Mouse (Mus musculus): ENCODE measurements around the gene Zyg11b. TPM values are rescaled to one million over a fixed set of nuclear protein-coding genes. Genes with fewer than 3 reads are reported as not detected.

Gene Zyg11b
- total RNA-seq (2014; fragmentation: Nextera tagmentation) (18.2 and 20.5 TPM in 2 replicates), total RNA-seq (2017) (20.6 and 21.8 TPM in 2 replicates), polyA plus RNA-seq (2012) (1.7 and 1.9 TPM in 2 replicates)

- peaks cover 24% of the 10 kb centered on the region for H3K4me1 ChIP-seq (ENCODE audit: insufficient read depth, low read depth, low read length)
- peaks cover 9% of the 10 kb centered on the region for H3K36me3 ChIP-seq (replicated peaks)
- no peaks in the 10 kb centered on the region for H3K27me3 ChIP-seq (ENCODE audit: insufficient read depth, low read length)
- TF ChIP-seq TAL1 (conservative IDR thresholded peaks at IDR 0.05; ENCODE audit: low read depth, low read length) (no peak), CTCF (IDR thresholded peaks at IDR 0.05; ENCODE audit: low read depth, low read length) (no peak), POLR2AphosphoS5 (IDR thresholded peaks at IDR 0.05; ENCODE audit: insufficient replicate concordance, low read depth, low read length) (no peak), GATA2 (IDR thresholded peaks at IDR 0.05; ENCODE audit: borderline replicate concordance, low read depth, low read length) (no peak), GATA1 (IDR thresholded peaks at IDR 0.05; ENCODE audit: borderline replicate concordance, low read length) (no peak)
- H3K4me3 ChIP-seq (ENCODE audit: low read depth, low read length) = peak within 1 kb of the TSS; percentile 89
- peak; percentile 90 for DNase-seq (ENCODE audit: low spot score)
- H3K9me3 ChIP-seq (replicated peaks) = no peaks in the 10 kb centered on the region
- peak; percentile 90 for ATAC-seq (ENCODE audit: extremely low read depth, insufficient number of reproducible peaks, low FRiP score, poor library complexity, severe bottlenecking)
These were observed at the start of gene Zyg11b for GRCm38 (mm10) chr4:108300670-108301373. Gene Zyg11b (minus strand): TSS chr4:108301096.

GRCm38 (mm10) chr4:108349836-108350547 lies 49.1 kb upstream of the Zyg11b start:
- DNase-seq (ENCODE audit: low spot score) (no peak), ATAC-seq (ENCODE audit: extremely low read depth, insufficient number of reproducible peaks, low FRiP score, poor library complexity, severe bottlenecking) (no peak)
- TF ChIP-seq CTCF (IDR thresholded peaks at IDR 0.05; ENCODE audit: low read depth, low read length) (no peak), GATA2 (IDR thresholded peaks at IDR 0.05; ENCODE audit: borderline replicate concordance, low read depth, low read length) (no peak), GATA1 (IDR thresholded peaks at IDR 0.05; ENCODE audit: borderline replicate concordance, low read length) (no peak), TAL1 (conservative IDR thresholded peaks at IDR 0.05; ENCODE audit: low read depth, low read length) (no peak), POLR2AphosphoS5 (IDR thresholded peaks at IDR 0.05; ENCODE audit: insufficient replicate concordance, low read depth, low read length) (no peak)
- H3K36me3 ChIP-seq (replicated peaks) = no peaks in the 10 kb centered on the region
- no peak overlapping the region for H3K4me3 ChIP-seq (ENCODE audit: low read depth, low read length)
- no peaks in the 10 kb centered on the region for H3K9me3 ChIP-seq (replicated peaks)
- H3K4me1 ChIP-seq (ENCODE audit: insufficient read depth, low read depth, low read length) = peaks cover 47% of the 10 kb centered on the region
- H3K27me3 ChIP-seq (ENCODE audit: insufficient read depth, low read length) = peaks cover 3% of the 10 kb centered on the region; the same call in 1 of the 2 replicates

GRCm38 (mm10) chr4:108349064-108349463 lies 48.2 kb upstream of the Zyg11b start:
- H3K36me3 ChIP-seq (replicated peaks) = no peaks in the 10 kb centered on the region
- ATAC-seq (ENCODE audit: extremely low read depth, insufficient number of reproducible peaks, low FRiP score, poor library complexity, severe bottlenecking) = no peak
- H3K27me3 ChIP-seq (ENCODE audit: insufficient read depth, low read length) = peaks cover 3% of the 10 kb centered on the region; the same call in 1 of the 2 replicates
- no peak overlapping the region for H3K4me3 ChIP-seq (ENCODE audit: low read depth, low read length)
- H3K9me3 ChIP-seq (replicated peaks) = no peaks in the 10 kb centered on the region
- no peak for DNase-seq (ENCODE audit: low spot score)
- no peak for TF ChIP-seq CTCF (IDR thresholded peaks at IDR 0.05; ENCODE audit: low read depth, low read length)
- TF ChIP-seq GATA1 (IDR thresholded peaks at IDR 0.05; ENCODE audit: borderline replicate concordance, low read length) = no peak
- no peak for TF ChIP-seq TAL1 (conservative IDR thresholded peaks at IDR 0.05; ENCODE audit: low read depth, low read length)
- TF ChIP-seq GATA2 (IDR thresholded peaks at IDR 0.05; ENCODE audit: borderline replicate concordance, low read depth, low read length) = no peak
- no peak for TF ChIP-seq POLR2AphosphoS5 (IDR thresholded peaks at IDR 0.05; ENCODE audit: insufficient replicate concordance, low read depth, low read length)
- H3K4me1 ChIP-seq (ENCODE audit: insufficient read depth, low read depth, low read length) = peaks cover 47% of the 10 kb centered on the region

- Histone ChIP-seq H3K9me3 (replicated peaks) (no peaks in the 10 kb centered on the region), H3K4me1 (ENCODE audit: insufficient read depth, low read depth, low read length) (peaks cover 43% of the 10 kb centered on the region), H3K4me3 (ENCODE audit: low read depth, low read length) (no peak overlapping the region; the same call in 1 of the 2 replicates), H3K27me3 (ENCODE audit: insufficient read depth, low read length) (peaks cover 3% of the 10 kb centered on the region; the same call in 1 of the 2 replicates), H3K36me3 (replicated peaks) (no peaks in the 10 kb centered on the region)
- TF ChIP-seq GATA2 (IDR thresholded peaks at IDR 0.05; ENCODE audit: borderline replicate concordance, low read depth, low read length) = no peak
- no peak for TF ChIP-seq CTCF (IDR thresholded peaks at IDR 0.05; ENCODE audit: low read depth, low read length)
- no peak for TF ChIP-seq TAL1 (conservative IDR thresholded peaks at IDR 0.05; ENCODE audit: low read depth, low read length)
- TF ChIP-seq GATA1 (IDR thresholded peaks at IDR 0.05; ENCODE audit: borderline replicate concordance, low read length) = no peak
- DNase-seq (ENCODE audit: low spot score) (no peak), ATAC-seq (ENCODE audit: extremely low read depth, insufficient number of reproducible peaks, low FRiP score, poor library complexity, severe bottlenecking) (no peak)
These were observed 47.5 kb upstream of the Zyg11b start for GRCm38 (mm10) chr4:108348256-108348875.

DNA sequence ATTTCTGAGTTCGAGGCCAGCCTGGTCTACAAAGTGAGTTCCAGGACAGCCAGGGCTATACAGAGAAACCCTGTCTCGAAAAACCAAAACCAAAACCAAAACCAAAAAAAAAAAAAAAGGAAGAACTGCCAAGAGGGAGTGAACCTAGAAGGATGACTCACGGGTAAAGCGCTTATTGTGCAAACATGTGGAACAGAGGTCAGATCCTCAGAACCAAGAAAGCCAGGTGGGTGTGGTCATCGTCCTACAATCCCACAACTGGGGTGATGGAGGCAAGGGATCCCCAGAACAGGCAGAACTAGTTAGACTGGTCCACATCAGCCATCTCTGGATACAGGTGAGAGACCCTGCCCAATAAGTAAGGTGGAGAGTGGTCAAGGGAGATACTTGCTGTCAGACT lies 46.2 kb upstream of the Zyg11b start:
- H3K4me3 ChIP-seq (ENCODE audit: low read depth, low read length) = no peak overlapping the region
- no peak for TF ChIP-seq GATA2 (IDR thresholded peaks at IDR 0.05; ENCODE audit: borderline replicate concordance, low read depth, low read length)
- DNase-seq (ENCODE audit: low spot score) = no peak
- no peaks in the 10 kb centered on the region for H3K36me3 ChIP-seq (replicated peaks)
- peaks cover 3% of the 10 kb centered on the region; the same call in 1 of the 2 replicates for H3K27me3 ChIP-seq (ENCODE audit: insufficient read depth, low read length)
- no peak for ATAC-seq (ENCODE audit: extremely low read depth, insufficient number of reproducible peaks, low FRiP score, poor library complexity, severe bottlenecking)
- H3K4me1 ChIP-seq (ENCODE audit: insufficient read depth, low read depth, low read length) = peaks cover 39% of the 10 kb centered on the region
- no peaks in the 10 kb centered on the region for H3K9me3 ChIP-seq (replicated peaks)

- peaks cover 36% of the 10 kb centered on the region for H3K4me1 ChIP-seq (ENCODE audit: insufficient read depth, low read depth, low read length)
- peaks cover 3% of the 10 kb centered on the region; the same call in 1 of the 2 replicates for H3K27me3 ChIP-seq (ENCODE audit: insufficient read depth, low read length)
- no peaks in the 10 kb centered on the region for H3K9me3 ChIP-seq (replicated peaks)
- TF ChIP-seq GATA2 (IDR thresholded peaks at IDR 0.05; ENCODE audit: borderline replicate concordance, low read depth, low read length) (no peak), POLR2AphosphoS5 (IDR thresholded peaks at IDR 0.05; ENCODE audit: insufficient replicate concordance, low read depth, low read length) (no peak), TAL1 (conservative IDR thresholded peaks at IDR 0.05; ENCODE audit: low read depth, low read length) (no peak), GATA1 (IDR thresholded peaks at IDR 0.05; ENCODE audit: borderline replicate concordance, low read length) (no peak), CTCF (IDR thresholded peaks at IDR 0.05; ENCODE audit: low read depth, low read length) (no peak)
- DNase-seq (ENCODE audit: low spot score) (no peak), ATAC-seq (ENCODE audit: extremely low read depth, insufficient number of reproducible peaks, low FRiP score, poor library complexity, severe bottlenecking) (no peak)
- no peak overlapping the region for H3K4me3 ChIP-seq (ENCODE audit: low read depth, low read length)
- peaks cover 7% of the 10 kb centered on the region for H3K36me3 ChIP-seq (replicated peaks)
These were observed 44.9 kb upstream of the Zyg11b start for GRCm38 (mm10) chr4:108345826-108346225.

Data from G1E (cell line).